Mouse (Mus musculus) urinary bladder, postnatal 4 days (tissue): ENCODE measurements around the gene Rgs14.
A peak's percentile ranks its signal among the peaks of the same experiment; 100 is the strongest.

ENCODE experiments used
- DNase-seq, 2 experiments: peaks; one replicate each; pipeline ENCODE4 v3.0.0; 2021 to 2022; ENCODE audit warnings: low spot score in 2 of 2

Gene Rgs14

GRCm38 (mm10) chr13:55369531-55370114 lies at the start of gene Rgs14:
Gene Rgs14, plus strand, starts transcription at chr13:55369732.
- no peak for DNase-seq

GRCm38 (mm10) chr13:55319931-55320533 lies 49.5 kb upstream of the Rgs14 start, which contains the start of gene Prelid1:
Gene Prelid1, plus strand, starts transcription at chr13:55320500.
- DNase-seq = no peak

DNA sequence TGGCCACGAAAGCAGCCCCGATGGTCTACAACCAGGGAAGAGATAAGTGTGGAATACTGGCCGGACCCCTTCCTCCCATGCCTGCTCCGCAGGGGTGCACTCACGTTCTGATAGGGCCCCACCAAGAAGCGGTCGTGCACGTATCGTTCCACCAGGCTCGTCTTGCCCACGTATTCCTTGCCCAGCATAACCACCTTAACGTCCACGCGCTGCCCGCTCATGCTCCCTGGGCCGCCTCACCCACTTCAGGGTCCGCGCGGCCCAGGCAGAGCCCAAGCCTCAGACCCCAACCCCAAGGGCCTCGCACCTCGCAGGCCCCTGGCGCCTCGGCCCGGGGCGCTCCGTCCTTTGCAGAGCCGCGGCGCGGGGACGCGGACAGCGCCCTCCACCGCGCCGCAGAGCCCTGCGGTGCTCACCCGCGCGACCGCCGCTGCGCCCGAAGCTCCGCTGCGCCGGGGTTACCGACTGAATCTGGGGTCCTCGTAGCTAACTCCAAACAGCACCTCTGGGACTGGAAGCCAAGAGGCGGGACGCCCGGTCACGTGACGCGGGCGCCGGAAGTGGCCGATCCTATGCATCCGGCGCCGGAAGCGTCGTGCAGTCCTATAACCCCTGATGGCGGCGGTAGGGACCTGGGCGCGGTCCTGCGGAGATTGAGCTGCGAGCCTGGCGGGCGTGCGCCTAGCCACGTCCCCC lies 48.0 kb upstream of the Rgs14 start, which contains the start of gene Rab24:
TSS of gene Rab24 (minus strand) at position 513 of the 696 bp plus-strand sequence.
- peak; percentile 85 to 90 for DNase-seq

- DNase-seq = no peak
These were observed 47.3 kb upstream of the Rgs14 start for GRCm38 (mm10) chr13:55322130-55322825.

- DNase-seq = no peak
These were observed 43.9 kb upstream of the Rgs14 start for GRCm38 (mm10) chr13:55325596-55325995.

DNA sequence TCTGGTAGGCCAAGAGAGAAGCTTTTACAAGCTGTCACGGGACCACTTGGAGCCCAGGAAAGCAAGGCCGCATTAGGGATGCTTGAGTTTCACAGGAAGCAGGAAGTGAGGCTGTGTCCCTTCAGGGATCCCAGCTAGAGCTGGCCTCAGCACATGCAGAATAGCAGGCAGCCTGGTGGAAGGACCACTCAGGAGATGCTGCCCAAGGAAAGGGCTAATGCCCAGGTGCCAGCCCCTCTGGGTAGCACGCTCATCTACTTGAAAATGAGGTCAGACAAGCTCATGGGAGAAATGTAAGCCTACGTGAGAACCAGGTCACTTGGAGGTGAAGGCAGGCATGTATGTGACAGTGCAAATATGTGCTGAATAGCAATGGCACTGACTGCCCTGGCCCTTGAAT lies 42.4 kb upstream of the Rgs14 start:
- no peak for DNase-seq

- DNase-seq = peak; percentile 76 to 82
These were observed 41.9 kb upstream of the Rgs14 start for GRCm38 (mm10) chr13:55327633-55328032.

DNA sequence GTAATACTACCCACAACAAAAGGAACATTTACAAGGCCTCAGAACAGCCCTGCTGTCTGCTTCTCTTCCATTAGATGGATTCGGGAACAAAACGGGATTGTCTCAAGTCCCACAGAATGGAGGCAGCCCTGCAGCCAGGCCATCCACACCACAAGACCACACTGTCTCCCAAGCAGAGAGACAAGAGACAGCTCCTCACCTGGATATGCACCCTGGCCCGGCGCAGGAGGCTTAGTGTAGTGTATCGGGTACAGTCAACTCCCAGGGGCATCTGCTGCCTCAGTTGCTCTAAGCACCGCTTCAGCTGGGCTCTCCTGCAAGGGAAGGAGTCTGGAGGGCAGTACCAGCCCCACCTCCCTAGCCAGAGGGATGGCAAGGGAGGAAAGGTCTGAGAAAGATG lies 41.4 kb upstream of the Rgs14 start:
- DNase-seq = no peak

DNA sequence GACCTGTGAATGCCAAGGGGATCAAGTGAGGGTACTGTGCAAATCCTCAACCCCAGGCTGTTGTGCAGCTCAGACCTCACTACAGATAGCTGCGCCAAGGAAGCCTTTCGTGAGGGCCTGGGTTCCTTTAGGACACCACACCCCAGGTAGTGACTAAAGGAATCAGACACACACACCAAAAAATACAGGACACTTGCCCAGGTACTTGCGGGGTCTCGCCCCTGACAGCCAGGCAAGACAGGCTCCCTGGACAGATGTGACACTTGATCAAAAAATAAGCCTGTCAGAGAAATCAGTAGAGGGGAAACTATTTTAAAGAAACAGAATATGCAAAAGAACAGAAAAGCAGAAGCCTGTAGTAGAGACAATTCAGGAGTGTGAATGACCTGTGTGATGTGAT lies 40.9 kb upstream of the Rgs14 start:
- DNase-seq = no peak

- peak in 1 of 2 experiments; percentile 49 for DNase-seq
These were observed 40.3 kb upstream of the Rgs14 start for GRCm38 (mm10) chr13:55329109-55329682.

DNA sequence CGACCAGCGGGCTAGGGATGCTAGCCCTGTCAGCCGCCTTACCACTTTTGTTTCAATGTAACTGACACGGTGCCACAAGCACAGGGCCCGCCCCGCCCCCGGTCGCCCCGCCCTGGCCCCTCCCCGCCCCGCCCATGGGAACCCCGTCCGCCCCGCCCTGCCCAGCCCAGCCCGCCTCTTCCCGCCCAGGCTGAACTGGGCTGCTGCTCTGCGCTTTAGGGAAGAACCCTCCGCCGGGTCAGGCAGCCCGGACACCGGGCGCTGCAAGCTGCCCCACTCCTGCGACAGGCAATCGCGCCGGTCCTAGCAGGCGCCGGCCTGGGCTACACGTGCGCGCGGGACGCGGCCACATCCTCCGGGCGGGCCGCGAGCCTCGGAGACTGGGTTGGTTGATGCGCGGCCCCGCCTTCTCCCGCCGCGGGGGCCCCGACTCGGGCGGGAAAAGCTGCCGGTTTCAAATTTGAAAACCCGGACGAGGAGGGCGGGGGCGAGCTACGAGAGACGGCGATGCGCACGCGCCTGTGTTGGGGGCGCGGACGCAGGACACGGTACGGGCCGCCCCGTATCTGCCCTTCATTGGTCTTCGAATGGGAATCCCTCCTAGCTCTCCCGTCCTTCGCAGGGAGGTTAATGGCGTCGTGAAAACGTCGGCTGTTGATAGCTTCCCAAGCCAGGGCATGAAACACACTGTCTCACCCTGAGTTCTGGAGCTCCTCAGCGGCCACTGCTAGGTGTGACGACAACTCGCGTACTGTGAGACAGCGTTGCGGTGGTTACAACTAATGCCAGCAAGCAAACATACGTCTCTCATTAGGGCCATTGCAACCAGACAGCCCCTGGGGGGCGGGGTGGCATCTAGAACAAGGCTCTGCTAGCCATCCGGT lies 39.6 kb upstream of the Rgs14 start, which contains the start of gene Mxd3:
TSS of gene Mxd3 (minus strand) at position 141 of the 884 bp plus-strand sequence.
- DNase-seq = peak; percentile 83 to 86

- no peak for DNase-seq
These were observed 38.7 kb upstream of the Rgs14 start for GRCm38 (mm10) chr13:55330567-55331400.

DNA sequence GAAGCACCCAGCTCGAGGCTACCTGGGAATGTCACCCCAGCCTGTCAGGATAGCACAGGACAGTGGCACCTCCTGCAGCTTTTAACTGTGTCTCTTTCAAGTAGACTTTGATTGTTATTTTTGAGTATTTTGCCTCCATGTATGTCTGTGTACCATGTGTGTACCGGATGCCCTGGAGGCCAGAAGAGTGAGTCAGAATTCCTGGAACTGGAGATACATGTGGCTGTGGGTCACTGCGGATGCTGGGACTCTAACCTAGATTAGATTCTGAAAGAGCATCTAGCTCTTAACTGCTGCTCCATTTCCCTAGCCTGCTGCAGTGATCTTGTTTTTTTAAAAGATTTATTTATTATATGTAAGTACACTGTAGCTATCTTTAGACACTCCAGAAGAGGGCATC lies 37.2 kb upstream of the Rgs14 start:
- no peak for DNase-seq

GRCm38 (mm10) chr13:55335701-55336100 lies 33.8 kb upstream of the Rgs14 start:
- no peak for DNase-seq

GRCm38 (mm10) chr13:55337341-55337975 lies 32.1 kb upstream of the Rgs14 start:
- no peak for DNase-seq

GRCm38 (mm10) chr13:55338131-55339054 lies 31.1 kb upstream of the Rgs14 start:
- no peak for DNase-seq

GRCm38 (mm10) chr13:55339259-55339658 lies 30.3 kb upstream of the Rgs14 start:
- no peak for DNase-seq

- no peak for DNase-seq
These were observed 27.1 kb upstream of the Rgs14 start for GRCm38 (mm10) chr13:55342469-55342868.
